Mouse (Mus musculus): ENCODE measurements around the gene Ankrd44.

DNA sequence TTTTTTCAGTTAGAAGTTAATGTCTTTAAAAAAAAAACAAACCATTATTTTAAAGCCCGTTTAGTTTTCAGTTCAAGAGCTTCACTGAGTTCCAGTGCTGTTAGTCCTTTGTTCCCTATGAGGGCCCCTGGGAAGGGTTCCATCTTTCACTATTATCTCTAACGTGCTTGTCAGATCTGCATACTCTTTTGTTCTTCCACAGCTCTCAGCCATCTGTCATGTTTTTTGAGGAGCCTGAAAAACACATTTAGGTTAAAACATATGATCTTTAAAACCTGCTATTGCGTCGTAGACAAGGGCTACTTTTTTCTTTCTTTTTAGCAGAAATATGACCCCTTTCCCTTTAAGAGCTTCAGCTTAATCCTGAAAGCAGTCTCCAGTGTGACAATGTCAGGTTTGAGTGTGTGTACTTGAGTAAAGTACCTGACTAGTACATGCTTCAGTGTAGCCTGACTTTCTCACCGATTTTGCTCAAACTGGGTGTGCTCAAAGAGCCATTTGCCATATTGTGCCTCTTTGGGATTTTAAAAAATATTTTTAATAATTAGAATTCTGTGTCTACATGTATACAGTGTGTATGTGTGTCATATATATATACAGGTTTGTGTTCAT lies 285.9 kb downstream of the Ankrd44 start:
- no peak for TF ChIP-seq CTCF (IDR thresholded peaks at IDR 0.05; ENCODE audit: control insufficient read depth, insufficient read depth, insufficient replicate concordance, low read depth, low read length)
- TF ChIP-seq POLR2A (IDR thresholded peaks at IDR 0.05; ENCODE audit: control insufficient read depth, low read depth, low read length): no peak

All from testis, adult 2 months (tissue).